In genomic region chr3:55067791-55068434, GRCm38 (mm10) we compare ENCODE assay signal across 28 mouse cellular contexts. TPM values are rescaled to one million over a fixed set of nuclear protein-coding genes. Genes with fewer than 3 reads are reported as not detected.
DNase-seq lines count a peak whose midpoint lies in the region; ATAC-seq lines count a peak whose summit lies in the region.
"Had no signal": no experiment of that assay in that cellular context is flagged by ENCODE, and none has a peak within 500 bp of the region (broad histone marks: within the 10 kb centered on the region; RNA-seq: fewer than 3 reads in every experiment).

No protein-coding gene starts in this region.

- no peaks in the 10 kb centered on the region for H3K27me3 ChIP-seq in forebrain, embryonic 14.5 days (replicated peaks; ENCODE audit: control insufficient read depth, insufficient read depth, low read length)
- H3K27me3 ChIP-seq in forebrain, embryonic 12.5 days: peaks cover 10% of the 10 kb centered on the region; the same call in 1 of the 2 replicates
- H3K27me3 ChIP-seq: limb, embryonic 15.5 days had no signal

- H3K4me1 ChIP-seq in forebrain, embryonic 14.5 days (ENCODE audit: control insufficient read depth, insufficient read depth, low read length): peaks cover 5% of the 10 kb centered on the region; the same call in 1 of the 2 replicates
- H3K4me1 ChIP-seq in forebrain, embryonic 12.5 days: peaks cover 6% of the 10 kb centered on the region
- H3K4me1 ChIP-seq: embryonic facial prominence, embryonic 13.5 days; heart, embryonic 12.5 days; limb, embryonic 10.5 days; limb, embryonic 15.5 days had no signal

- intact Hi-C loops in left cerebral cortex, postnatal 14 days (cut with DNase I): no loop called here
- intact Hi-C loops in left cerebral cortex, postnatal 4 days (cut with DNase I): no loop called here

- ATAC-seq in forebrain, embryonic 14.5 days: 0 out of 2 replicates have a peak, but pooled peaks have one; percentile 28
- no peak for ATAC-seq in forebrain, embryonic 12.5 days (ENCODE audit: low FRiP score)
- ATAC-seq: inflammation-experienced regulatory T-cells, adult 6 months had no signal

- no peak overlapping the region for H3K4me2 ChIP-seq in forebrain, embryonic 14.5 days (ENCODE audit: low read length)
- no peak overlapping the region for H3K4me2 ChIP-seq in forebrain, embryonic 12.5 days
- H3K4me2 ChIP-seq: embryonic facial prominence, embryonic 13.5 days; heart, embryonic 12.5 days; hindbrain, embryonic 14.5 days; limb, embryonic 15.5 days; liver, embryonic 13.5 days had no signal

- no peak overlapping the region for H3K4me3 ChIP-seq in forebrain, embryonic 14.5 days (ENCODE audit: low read depth, low read length)
- H3K4me3 ChIP-seq in forebrain, embryonic 12.5 days (replicated peaks): no peak overlapping the region
- H3K4me3 ChIP-seq: embryonic facial prominence, embryonic 13.5 days; heart, adult 2 months; heart, embryonic 12.5 days; limb, embryonic 10.5 days; limb, embryonic 15.5 days; liver, embryonic 13.5 days had no signal

- DNase-seq in forebrain, embryonic 14.5 days (ENCODE audit: low spot score): no peak
- peak; percentile 70 for DNase-seq in heart, adult 11 months
- DNase-seq in heart, adult 18-20 months: no peak
- DNase-seq in left cerebral cortex, postnatal 14 days (ENCODE audit: low spot score in 2 of 2): peak; percentile 35 to 41
- no peak for DNase-seq in left cerebral cortex, postnatal 4 days
- peak; percentile 60 for DNase-seq in brain, adult 2 months (ENCODE audit: low read depth, low spot score)
- DNase-seq: adrenal gland, adult 8-10 months; cerebellum, adult 8-10 months; gastrocnemius, postnatal 25 days; heart, adult 2 months; heart, postnatal 4 days; kidney, adult 11 months; kidney, postnatal 14 days; liver, embryonic 13.5 days; lung, adult 2 months; lung, postnatal 10 days; midbrain, embryonic 14.5 days; thymus, postnatal 4 days had no signal

- no peaks in the 10 kb centered on the region for H3K36me3 ChIP-seq in forebrain, embryonic 14.5 days (ENCODE audit: control insufficient read depth, insufficient read depth, low read length)
- H3K36me3 ChIP-seq in forebrain, embryonic 12.5 days (replicated peaks): no peaks in the 10 kb centered on the region
- H3K36me3 ChIP-seq: embryonic facial prominence, embryonic 13.5 days; G1E; heart, embryonic 12.5 days; limb, embryonic 10.5 days; limb, embryonic 15.5 days; liver, embryonic 13.5 days had no signal

- H3K9me3 ChIP-seq in forebrain, embryonic 14.5 days (replicated peaks; ENCODE audit: control insufficient read depth, low read length): no peaks in the 10 kb centered on the region
- H3K9me3 ChIP-seq in forebrain, embryonic 12.5 days: no peaks in the 10 kb centered on the region
- H3K9me3 ChIP-seq: embryonic facial prominence, embryonic 13.5 days; G1E; heart, embryonic 12.5 days; limb, embryonic 10.5 days; limb, embryonic 15.5 days; liver, embryonic 13.5 days had no signal

- H3K27ac ChIP-seq in forebrain, embryonic 14.5 days (ENCODE audit: low read depth, low read length): no peak overlapping the region
- H3K27ac ChIP-seq in forebrain, embryonic 12.5 days: no peak overlapping the region
- H3K27ac ChIP-seq: embryonic facial prominence, embryonic 13.5 days; heart, adult 2 months; hindbrain, embryonic 14.5 days; limb, embryonic 10.5 days; limb, embryonic 15.5 days; liver, embryonic 13.5 days had no signal

- no peak overlapping the region for H3K9ac ChIP-seq in forebrain, embryonic 14.5 days (ENCODE audit: low read length)
- H3K9ac ChIP-seq in forebrain, embryonic 12.5 days: no peak overlapping the region
- H3K9ac ChIP-seq: embryonic facial prominence, embryonic 13.5 days; heart, embryonic 12.5 days; hindbrain, embryonic 14.5 days; limb, embryonic 15.5 days; liver, embryonic 13.5 days had no signal

- 28% methylated on average over 7 of the region's 7 CpGs for WGBS in forebrain, embryonic 14.5 days
- 36% methylated on average over 7 of the region's 7 CpGs for WGBS in forebrain, embryonic 12.5 days

RNA-seq across cellular contexts. Expression of gene Ccna1, which starts 12.6 kb away (rescaled TPM):
- polyA plus RNA-seq in forebrain, embryonic 14.5 days (2014; fragmentation: Nextera tagmentation; extraction: Ambion mirVana): 2.7 and 3.4 TPM in 2 replicates
- polyA plus RNA-seq in forebrain, embryonic 12.5 days (2016; fragmentation: Nextera tagmentation; extraction: Ambion mirVana): 3.2 and 6.0 TPM in 2 replicates
- total RNA-seq in heart, adult 18-20 months (2021): not detected
- 1 to 10 TPM; 1.6 to 1.9 TPM for total RNA-seq in left cerebral cortex, postnatal 14 days (2021)
- 1 to 10 TPM; 2.4 to 3.1 TPM for total RNA-seq in left cerebral cortex, postnatal 4 days (2021)
- total RNA-seq: adrenal gland, adult 8-10 months; G1E; gastrocnemius, adult 18-20 months; gastrocnemius, postnatal 25 days; heart, adult 2 months; monocyte, adult 5-6 weeks had no signal
- polyA plus RNA-seq: G1E; inflammation-experienced regulatory T-cells, adult 6 months had no signal

RNA-seq across cellular contexts. Expression of gene Spg20, which starts 44.0 kb away (rescaled TPM):
- 17.7 and 22.2 TPM in 2 replicates for polyA plus RNA-seq in forebrain, embryonic 14.5 days (2014; fragmentation: Nextera tagmentation; extraction: Ambion mirVana)
- 34.9 and 38.9 TPM in 2 replicates for polyA plus RNA-seq in forebrain, embryonic 12.5 days (2016; fragmentation: Nextera tagmentation; extraction: Ambion mirVana)
- 10 to 100 TPM; 35.6 to 41.0 TPM for total RNA-seq in heart, adult 18-20 months (2021)
- total RNA-seq in left cerebral cortex, postnatal 14 days (2021): 10 to 100 TPM; 16.5 to 17.0 TPM
- 10 to 100 TPM; 14.5 to 15.1 TPM for total RNA-seq in left cerebral cortex, postnatal 4 days (2021)

Comparison
In these comparisons a context has a peak if more than half of its experiments do, and no peak if none do; other contexts are left out.
1. DNase-seq: peak in heart, adult 11 months (single experiment), left cerebral cortex, postnatal 14 days (2 of 2) and brain, adult 2 months (single experiment); none in forebrain, embryonic 14.5 days (single experiment), heart, adult 18-20 months (0 of 2) and left cerebral cortex, postnatal 4 days (single experiment).